Mouse (Mus musculus): Measurements from ENCODE around the gene Magi2.

Magi2 gene

GRCm38 (mm10) chr5:20074101-20074500, 847.3 kb downstream of the Magi2 start:
- no peak for DNase-seq (ENCODE audit: extremely low spot score)

GRCm38 (mm10) chr5:20074867-20075266, 848.0 kb downstream of the Magi2 start:
- DNase-seq (ENCODE audit: extremely low spot score), result no peak

GRCm38 (mm10) chr5:20078931-20079330, 852.1 kb downstream of the Magi2 start:
- no peak for DNase-seq (ENCODE audit: extremely low spot score)

GRCm38 (mm10) chr5:20080605-20081309, 853.9 kb downstream of the Magi2 start:
- DNase-seq (ENCODE audit: extremely low spot score), result peak; percentile 12

DNA sequence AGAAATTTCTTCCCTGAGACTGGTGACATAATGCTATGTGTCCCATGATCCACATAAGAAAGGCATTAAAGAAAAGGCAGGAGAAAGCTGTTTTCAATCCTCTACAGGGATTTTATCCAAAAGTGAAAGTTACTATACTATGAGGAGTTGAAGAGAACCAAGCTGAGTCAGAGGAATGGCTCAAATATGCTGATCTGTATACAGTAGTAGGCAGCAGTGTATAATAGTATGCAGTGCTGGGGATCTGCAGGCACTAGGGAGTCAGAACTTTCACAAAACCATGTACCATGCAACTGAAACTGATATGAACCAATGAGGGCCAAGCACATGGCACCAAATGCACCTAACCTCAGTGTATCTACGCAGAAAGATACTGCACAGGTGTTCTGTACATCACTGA, 855.5 kb downstream of the Magi2 start:
- no peak for DNase-seq (ENCODE audit: extremely low spot score)

DNA sequence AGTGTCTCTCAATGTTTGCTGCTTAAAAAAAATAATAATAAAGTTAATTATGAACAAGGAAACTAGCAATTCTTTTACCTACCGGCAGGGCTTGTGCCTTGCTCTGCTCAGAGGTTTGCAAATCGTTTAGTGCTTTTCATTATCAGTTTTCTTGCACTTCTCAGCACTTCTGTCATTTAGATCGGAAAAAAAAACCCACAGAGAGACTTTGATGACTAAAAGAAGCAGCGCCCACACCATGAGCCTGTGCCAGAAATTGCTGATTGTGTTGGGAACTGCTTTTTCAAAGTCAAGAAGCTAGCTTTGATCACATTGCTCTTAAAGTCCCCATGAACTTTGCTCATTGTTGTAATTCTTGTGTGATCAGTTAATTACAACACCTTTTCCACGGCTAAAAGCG, 860.2 kb downstream of the Magi2 start:
- no peak for DNase-seq (ENCODE audit: extremely low spot score)

- DNase-seq (ENCODE audit: extremely low spot score), result no peak
Observed at GRCm38 (mm10) chr5:20103869-20104268, 877.0 kb downstream of the Magi2 start.

- no peak for DNase-seq (ENCODE audit: extremely low spot score)
Observed at GRCm38 (mm10) chr5:20104496-20104895, 877.7 kb downstream of the Magi2 start.

- no peak for DNase-seq (ENCODE audit: extremely low spot score)
Observed at GRCm38 (mm10) chr5:20109496-20109895, 882.7 kb downstream of the Magi2 start.

DNA sequence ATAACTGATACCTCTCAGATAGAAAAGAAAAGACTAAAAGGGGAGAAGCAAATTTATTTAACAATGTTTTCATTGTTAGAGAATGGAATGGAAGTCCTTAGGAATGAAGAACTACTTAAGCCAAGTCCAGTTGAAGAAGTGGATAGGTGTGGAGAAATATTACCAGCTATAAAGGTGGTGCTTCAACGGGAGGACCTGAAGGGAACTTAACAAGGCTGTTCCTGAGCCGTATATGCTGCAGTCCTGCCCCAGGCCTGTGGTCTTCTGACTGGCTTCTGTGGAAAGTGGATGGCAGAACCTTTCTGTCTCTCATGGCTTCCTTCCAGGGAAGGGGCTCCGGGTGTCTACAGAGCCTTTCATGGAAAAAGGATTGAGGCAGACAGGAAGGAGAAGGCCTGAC, 890.3 kb downstream of the Magi2 start:
- no peak for DNase-seq (ENCODE audit: extremely low spot score)

DNA sequence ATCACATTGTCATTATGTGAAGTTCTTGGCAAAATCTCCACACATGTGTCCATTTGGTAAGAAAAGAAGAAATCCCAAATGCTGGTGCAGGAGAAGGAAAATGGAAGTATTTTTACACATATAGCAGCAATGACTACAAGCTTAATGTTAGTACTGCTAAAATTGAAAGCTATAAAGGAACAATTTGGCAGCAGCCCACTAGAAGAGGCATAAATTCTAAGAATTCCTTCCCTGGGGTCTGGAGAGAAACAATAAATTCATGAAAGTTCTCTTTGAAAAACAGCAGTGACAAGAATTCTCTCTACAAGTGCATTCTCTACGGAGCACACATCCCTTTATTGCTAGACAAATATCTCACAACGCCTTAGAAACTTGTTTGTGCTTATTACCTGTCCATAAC, 913.4 kb downstream of the Magi2 start:
- no peak for DNase-seq (ENCODE audit: extremely low spot score)

GRCm38 (mm10) chr5:20140662-20141444, 914.0 kb downstream of the Magi2 start:
- DNase-seq (ENCODE audit: extremely low spot score), result no peak

- no peak for DNase-seq (ENCODE audit: extremely low spot score)
Observed at GRCm38 (mm10) chr5:20153359-20154125, 926.7 kb downstream of the Magi2 start.

DNA sequence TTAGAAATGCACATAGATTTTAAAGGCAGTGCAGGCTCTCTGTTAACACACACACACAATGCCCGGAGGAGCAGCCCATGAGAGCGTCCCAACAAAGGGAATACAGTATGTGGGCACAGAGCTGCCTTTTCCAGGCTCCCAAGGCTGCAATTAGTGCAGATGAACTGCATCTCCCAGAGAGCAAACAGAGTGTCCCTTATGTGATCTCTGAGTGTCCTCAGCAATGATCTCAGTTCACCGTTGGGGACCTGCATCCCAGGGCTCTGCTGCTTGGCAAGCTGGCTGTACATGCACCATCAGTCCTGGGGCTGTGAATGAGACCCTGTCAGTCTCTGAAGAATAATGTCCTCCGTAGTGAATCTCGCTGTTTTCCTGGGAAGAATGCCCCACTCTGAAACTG, 969.9 kb downstream of the Magi2 start:
- peak; percentile 3 for DNase-seq (ENCODE audit: extremely low spot score)

GRCm38 (mm10) chr5:20197395-20197794, 970.6 kb downstream of the Magi2 start:
- no peak for DNase-seq (ENCODE audit: extremely low spot score)

DNA sequence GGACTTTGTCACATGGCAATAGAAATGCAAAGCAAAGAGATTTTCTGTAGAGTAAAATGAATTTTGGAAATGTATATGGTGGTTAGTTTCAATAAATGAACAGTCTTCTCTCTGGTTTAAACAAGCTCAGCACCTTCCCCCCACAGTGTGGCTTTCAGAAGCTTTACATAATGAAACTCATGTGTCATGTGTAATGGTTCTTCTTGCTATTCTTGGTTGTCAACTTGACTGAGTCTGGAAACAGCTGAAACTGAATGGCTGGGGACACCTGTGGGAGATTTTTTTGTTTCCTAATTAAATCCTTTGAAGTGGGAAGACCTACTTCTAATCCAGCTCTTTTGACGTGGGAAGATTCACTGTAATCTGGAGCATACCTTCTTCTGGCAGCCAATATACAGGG, 974.5 kb downstream of the Magi2 start:
- DNase-seq (ENCODE audit: extremely low spot score), result no peak

DNA sequence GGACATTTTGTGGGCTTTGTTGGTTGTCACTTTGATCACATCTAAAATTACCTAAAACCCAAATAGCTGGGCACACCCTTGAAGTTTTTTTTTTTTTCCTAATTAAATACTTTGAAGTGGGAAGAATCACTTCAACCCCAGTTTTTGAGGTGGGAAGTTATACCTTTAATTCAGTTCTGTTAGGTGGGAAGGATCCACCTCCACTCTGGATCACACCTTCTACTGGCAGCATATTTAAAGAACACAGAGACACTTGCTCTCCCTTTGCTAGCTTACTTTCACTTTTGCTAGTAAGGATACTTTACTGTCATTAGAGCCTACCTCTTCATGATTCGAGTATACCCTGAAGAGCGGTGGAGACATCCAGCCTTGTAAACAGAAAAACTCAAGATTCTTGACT, 981.3 kb downstream of the Magi2 start:
- no peak for DNase-seq (ENCODE audit: extremely low spot score)

DNA sequence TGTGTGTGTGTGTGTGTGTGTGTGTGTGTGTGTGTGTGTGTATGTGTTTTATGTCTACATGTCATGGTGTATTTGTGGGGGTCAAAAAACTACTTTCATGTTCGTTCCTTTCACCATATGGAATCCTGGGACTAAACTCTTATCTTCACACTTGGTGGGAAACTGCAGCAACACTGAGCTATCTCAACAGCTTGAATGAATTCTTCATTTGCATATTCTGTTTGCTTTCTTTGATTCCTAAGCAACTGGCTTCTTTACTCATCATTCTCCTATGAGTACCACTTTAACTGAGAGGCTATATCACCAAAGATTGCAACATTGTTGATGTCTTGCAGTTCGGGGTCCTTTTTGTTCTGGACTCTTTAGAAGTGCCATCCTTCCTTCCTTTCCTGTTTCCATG, 986.5 kb downstream of the Magi2 start:
- DNase-seq (ENCODE audit: extremely low spot score), result no peak

DNA sequence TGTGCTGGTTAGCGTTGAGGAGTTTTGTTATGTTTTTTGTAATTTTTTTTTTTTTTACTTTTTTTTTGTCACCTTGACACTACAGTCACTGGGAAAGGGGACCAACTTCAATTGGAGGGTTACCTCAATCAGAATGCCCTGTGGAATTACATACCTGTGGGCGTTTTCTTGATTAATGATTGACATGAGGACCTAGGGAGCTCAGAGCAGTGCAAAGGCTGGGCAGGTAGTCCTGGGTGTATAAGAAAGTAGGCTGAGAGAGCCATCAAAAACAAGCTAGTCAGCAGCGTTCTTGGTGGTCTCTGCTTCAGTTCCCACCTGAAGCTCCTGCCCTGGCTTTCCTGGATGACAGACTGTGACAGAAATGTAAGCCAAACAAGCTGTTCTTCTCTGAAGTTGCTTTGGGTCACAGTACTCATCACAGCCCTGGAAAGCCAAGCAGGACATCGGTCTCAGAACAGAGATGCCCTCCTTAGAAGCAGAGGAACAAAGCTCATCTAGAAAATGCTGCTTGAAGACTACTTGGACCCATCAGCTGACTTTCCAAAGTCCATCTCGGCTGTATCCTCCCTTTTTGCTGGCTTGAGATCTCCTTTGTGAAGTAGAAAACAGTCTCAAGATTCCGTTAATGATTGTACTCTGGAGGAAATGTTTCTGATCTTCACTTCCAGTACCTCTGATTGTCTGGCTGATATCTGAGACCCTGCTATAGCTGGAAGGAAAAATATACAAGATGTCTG, 999.8 kb downstream of the Magi2 start:
- DNase-seq (ENCODE audit: extremely low spot score), result no peak

GRCm38 (mm10) chr5:20227912-20228762, 1001.3 kb downstream of the Magi2 start:
- DNase-seq (ENCODE audit: extremely low spot score), result no peak

DNA sequence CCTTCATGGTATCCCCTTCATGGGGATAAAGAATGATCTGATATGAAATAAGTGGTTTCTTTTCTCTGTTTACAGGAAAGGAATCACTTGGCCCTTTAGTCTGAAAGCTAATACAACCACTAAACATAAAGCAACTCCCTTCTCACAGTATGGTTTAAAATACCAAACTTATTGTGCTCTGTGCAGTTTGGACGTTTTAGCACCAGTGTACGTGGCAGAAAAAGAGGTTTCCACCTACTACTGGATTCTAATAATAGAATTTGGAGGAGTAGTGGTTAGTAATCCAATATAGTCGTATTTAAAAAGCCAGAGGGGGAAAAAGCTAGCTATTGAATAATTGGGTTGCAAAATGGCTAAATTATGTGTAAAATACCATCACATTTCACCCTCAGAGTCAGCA, 1005.1 kb downstream of the Magi2 start:
- DNase-seq (ENCODE audit: extremely low spot score), result no peak

Measured in embryo, embryonic 9.5 days (tissue).